Mouse (Mus musculus): ENCODE measurements around the gene Tbx1. TPM values are rescaled to one million over a fixed set of nuclear protein-coding genes. Genes with fewer than 3 reads are reported as not detected.
"Not testable (repeated sequence)": the region's sequence is repeated elsewhere in the genome, so short reads cannot be mapped to it uniquely, and the experiment has no call there.

Tbx1 gene
- polyA plus RNA-seq, 1 experiment from 2014 or later, result 0.13 TPM

GRCm38 (mm10) chr16:18543151-18543829 lies 47.2 kb downstream of the Tbx1 start:
- Histone ChIP-seq H3K36me3 (no peaks in the 10 kb centered on the region), H3K4me3 (no peak overlapping the region), H3K27ac (ENCODE audit: poor library complexity, severe bottlenecking) (no peak overlapping the region), H3K27me3 (replicated peaks) (peaks cover 28% of the 10 kb centered on the region), H3K4me1 (replicated peaks) (peaks cover 13% of the 10 kb centered on the region), H3K9me3 (replicated peaks) (no peaks in the 10 kb centered on the region), H3K9ac (no peak overlapping the region; the same call in 1 of the 2 replicates), H3K4me2 (no peak overlapping the region)
- ATAC-seq (ENCODE audit: insufficient number of reproducible peaks, low FRiP score), result peak; percentile 48; the same call in 1 of the 2 replicates
- 32% methylated on average over 8 of the region's 8 CpGs for WGBS

GRCm38 (mm10) chr16:18539281-18539680 lies 51.2 kb downstream of the Tbx1 start:
- 45% methylated on average over 6 of the region's 6 CpGs for WGBS
- peaks cover 13% of the 10 kb centered on the region for H3K4me1 ChIP-seq (replicated peaks)
- no peak overlapping the region for H3K27ac ChIP-seq (ENCODE audit: poor library complexity, severe bottlenecking)
- no peak overlapping the region for H3K4me2 ChIP-seq
- H3K9ac ChIP-seq, result no peak overlapping the region
- no peaks in the 10 kb centered on the region for H3K36me3 ChIP-seq
- peaks cover 20% of the 10 kb centered on the region; the same call in 1 of the 2 replicates for H3K27me3 ChIP-seq (replicated peaks)
- ATAC-seq (ENCODE audit: insufficient number of reproducible peaks, low FRiP score), result no peak
- no peak overlapping the region for H3K4me3 ChIP-seq
- H3K9me3 ChIP-seq (replicated peaks), result no peaks in the 10 kb centered on the region

- no peak for ATAC-seq (ENCODE audit: insufficient number of reproducible peaks, low FRiP score)
- no peak overlapping the region for H3K27ac ChIP-seq (ENCODE audit: poor library complexity, severe bottlenecking)
- H3K4me1 ChIP-seq (replicated peaks), result peaks cover 9% of the 10 kb centered on the region; the same call in 1 of the 2 replicates
- H3K27me3 ChIP-seq (replicated peaks), result peaks cover 20% of the 10 kb centered on the region; the same call in 1 of the 2 replicates
- H3K4me2 ChIP-seq, result no peak overlapping the region
- H3K9me3 ChIP-seq (replicated peaks), result no peaks in the 10 kb centered on the region
- WGBS, result 85% methylated on average over 3 of the region's 3 CpGs
- H3K9ac ChIP-seq, result no peak overlapping the region
- no peaks in the 10 kb centered on the region for H3K36me3 ChIP-seq
- H3K4me3 ChIP-seq, result no peak overlapping the region
These were observed 53.0 kb downstream of the Tbx1 start for GRCm38 (mm10) chr16:18537407-18537990.

- not testable (repeated sequence) for H3K27ac ChIP-seq (ENCODE audit: poor library complexity, severe bottlenecking); H3K9ac ChIP-seq; H3K4me3 ChIP-seq; H3K4me2 ChIP-seq; H3K27me3 ChIP-seq (replicated peaks); H3K36me3 ChIP-seq; H3K9me3 ChIP-seq (replicated peaks); H3K4me1 ChIP-seq (replicated peaks)
- peak; percentile 100 for ATAC-seq (ENCODE audit: insufficient number of reproducible peaks, low FRiP score)
- 93% methylated on average over 7 of the region's 7 CpGs for WGBS
These were observed 57.4 kb downstream of the Tbx1 start for GRCm38 (mm10) chr16:18533061-18533460.

Other genes starting within 250 kb of the Tbx1 start
- gene Tango2, start 242.6 kb downstream of the Tbx1 start, polyA plus RNA-seq (2016; fragmentation: Nextera tagmentation; extraction: Ambion mirVana), result 48.4 and 50.3 TPM in 2 replicates
- 32.5 and 36.9 TPM in 2 replicates for gene Arvcf, start 242.5 kb downstream of the Tbx1 start, polyA plus RNA-seq (2016; fragmentation: Nextera tagmentation; extraction: Ambion mirVana)
- gene Txnrd2, start 164.3 kb downstream of the Tbx1 start, polyA plus RNA-seq (2016; fragmentation: Nextera tagmentation; extraction: Ambion mirVana), result 34.9 and 37.2 TPM in 2 replicates
- 88.2 and 90.8 TPM in 2 replicates for gene Comt, start 163.8 kb downstream of the Tbx1 start, polyA plus RNA-seq (2016; fragmentation: Nextera tagmentation; extraction: Ambion mirVana)
- 7.8 and 8.0 TPM in 2 replicates for gene Gnb1l, start 92.0 kb downstream of the Tbx1 start, polyA plus RNA-seq (2016; fragmentation: Nextera tagmentation; extraction: Ambion mirVana)
- gene Rtl10, start 91.8 kb downstream of the Tbx1 start, polyA plus RNA-seq (2016; fragmentation: Nextera tagmentation; extraction: Ambion mirVana), result 1.1 TPM in 2 replicates
- gene Gp1bb, start 31.7 kb upstream of the Tbx1 start, polyA plus RNA-seq (2016; fragmentation: Nextera tagmentation; extraction: Ambion mirVana), result 5.5 and 7.9 TPM in 2 replicates
- gene Gm49601, start 35.8 kb upstream of the Tbx1 start, polyA plus RNA-seq (2016; fragmentation: Nextera tagmentation; extraction: Ambion mirVana), result 1.2 and 1.8 TPM in 2 replicates
- 6.3 and 6.5 TPM in 2 replicates for gene Sept5, start 39.3 kb upstream of the Tbx1 start, polyA plus RNA-seq (2016; fragmentation: Nextera tagmentation; extraction: Ambion mirVana)
- 5.3 and 6.4 TPM in 2 replicates for gene Cldn5, start 186.2 kb upstream of the Tbx1 start, polyA plus RNA-seq (2016; fragmentation: Nextera tagmentation; extraction: Ambion mirVana)
- 71.7 and 73.0 TPM in 2 replicates for gene Ufd1, start 221.1 kb upstream of the Tbx1 start, polyA plus RNA-seq (2016; fragmentation: Nextera tagmentation; extraction: Ambion mirVana)
- 38.6 and 38.9 TPM in 2 replicates for gene Cdc45, start 221.3 kb upstream of the Tbx1 start, polyA plus RNA-seq (2016; fragmentation: Nextera tagmentation; extraction: Ambion mirVana)
- gene 2510002D24Rik, start 245.9 kb upstream of the Tbx1 start, polyA plus RNA-seq (2016; fragmentation: Nextera tagmentation; extraction: Ambion mirVana), result 32.7 and 34.7 TPM in 2 replicates
- gene Gm28539, start 245.9 kb upstream of the Tbx1 start, polyA plus RNA-seq (2016; fragmentation: Nextera tagmentation; extraction: Ambion mirVana), result not detected in 2 replicates

All from heart, embryonic 12.5 days (tissue).